ENCODE assay signal across 28 mouse cellular contexts in the genomic region with DNA sequence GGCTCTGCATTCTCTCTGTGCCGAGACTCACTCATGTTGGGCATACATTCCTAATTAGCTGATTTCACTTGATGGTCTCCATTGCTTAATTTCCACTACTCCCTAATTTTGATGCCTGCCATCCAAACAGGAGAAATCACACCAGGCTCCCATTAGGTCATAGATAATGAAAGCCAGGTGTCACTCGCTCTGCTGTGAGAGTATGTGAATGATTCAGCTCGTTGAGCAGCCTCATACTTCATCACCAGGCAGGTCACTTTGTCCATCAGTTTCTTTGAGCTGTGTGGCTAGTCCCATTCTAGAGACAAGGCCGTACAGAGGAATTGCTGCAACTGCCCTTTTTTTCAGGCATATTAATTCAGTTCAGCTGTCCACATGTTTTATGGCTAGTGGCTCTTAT.
A peak's percentile ranks its signal among the peaks of the same experiment; 100 is the strongest.
DNase-seq lines count a peak whose midpoint lies in the region; ATAC-seq lines count a peak whose summit lies in the region.
"Had no signal": no experiment of that assay in that cellular context is flagged by ENCODE, and none has a peak within 500 bp of the region (broad histone marks: within the 10 kb centered on the region; RNA-seq: fewer than 3 reads in every experiment).

No protein-coding gene starts in this region.

- peak; percentile 44 for DNase-seq in embryonic facial prominence, embryonic 11.5 days (ENCODE audit: low spot score)
- DNase-seq in embryonic facial prominence, embryonic 10.5 days (ENCODE audit: low spot score), result no peak
- DNase-seq in neural tube, embryonic 10.5 days (ENCODE audit: extremely low spot score, low spot score), result no peak
- DNase-seq in forelimb bud, embryonic 11.5 days (ENCODE audit: low read depth, low spot score), result peak; percentile 43
- no peak for DNase-seq in liver
- no peak for DNase-seq in Muller cell, postnatal 12 days (ENCODE audit: inconsistent ontology term)
- DNase-seq: adrenal gland, adult 2 months; adrenal gland, postnatal 14 days; cerebellum, adult 11 months; cerebellum, adult 2 months; cerebellum, adult 9-11 months; cerebellum, postnatal 25 days; forebrain, postnatal 0 days; gastrocnemius, postnatal 25 days; heart, adult 18-20 months; heart, postnatal 10 days; heart, postnatal 36 days had no signal

- H3K4me2 ChIP-seq in embryonic facial prominence, embryonic 11.5 days (ENCODE audit: low read depth, low read length), result no peak overlapping the region
- H3K4me2 ChIP-seq in neural tube, embryonic 13.5 days, result no peak overlapping the region
- H3K4me2 ChIP-seq: embryonic facial prominence, embryonic 13.5 days; heart, embryonic 12.5 days; heart, embryonic 15.5 days; hindbrain, embryonic 13.5 days had no signal

- no peak overlapping the region for H3K9ac ChIP-seq in embryonic facial prominence, embryonic 11.5 days (replicated peaks; ENCODE audit: low read length)
- H3K9ac ChIP-seq in neural tube, embryonic 13.5 days, result no peak overlapping the region
- H3K9ac ChIP-seq: embryonic facial prominence, embryonic 13.5 days; forebrain, postnatal 0 days; heart, embryonic 12.5 days; heart, embryonic 15.5 days; hindbrain, embryonic 13.5 days had no signal

- no peaks in the 10 kb centered on the region; the same call in 1 of the 2 replicates for H3K4me1 ChIP-seq in embryonic facial prominence, embryonic 11.5 days (ENCODE audit: control insufficient read depth, insufficient read depth, low read length)
- peaks cover 11% of the 10 kb centered on the region for H3K4me1 ChIP-seq in embryonic facial prominence, embryonic 10.5 days
- peaks cover 28% of the 10 kb centered on the region for H3K4me1 ChIP-seq in neural tube, embryonic 13.5 days (replicated peaks)

- no peak for ATAC-seq in embryonic facial prominence, embryonic 11.5 days (replicated peaks; ENCODE audit: insufficient number of reproducible peaks, low FRiP score, low TSS enrichment, low read depth)
- ATAC-seq in neural tube, embryonic 13.5 days (ENCODE audit: low read depth), result no peak
- ATAC-seq: CD4-positive, CD25-positive, alpha-beta regulatory T cell, adult 4 months; forebrain, embryonic 14.5 days; forebrain, postnatal 0 days; hindbrain, embryonic 16.5 days; intestine, embryonic 16.5 days had no signal

- 42% methylated on average over 4 of the region's 4 CpGs for WGBS in embryonic facial prominence, embryonic 11.5 days
- 55% methylated on average over 4 of the region's 4 CpGs for WGBS in embryonic facial prominence, embryonic 10.5 days
- WGBS in neural tube, embryonic 13.5 days, result 61% methylated on average over 4 of the region's 4 CpGs

- H3K4me3 ChIP-seq in embryonic facial prominence, embryonic 11.5 days (ENCODE audit: low read depth, low read length), result no peak overlapping the region
- H3K4me3 ChIP-seq in embryonic facial prominence, embryonic 10.5 days, result no peak overlapping the region
- H3K4me3 ChIP-seq in neural tube, embryonic 13.5 days, result no peak overlapping the region
- H3K4me3 ChIP-seq: embryonic facial prominence, embryonic 13.5 days; erythroblast, embryonic 14.5 days; heart, embryonic 12.5 days; heart, embryonic 15.5 days; hindbrain, embryonic 10.5 days; hindbrain, embryonic 13.5 days had no signal

- H3K27me3 ChIP-seq in embryonic facial prominence, embryonic 11.5 days (ENCODE audit: control insufficient read depth, insufficient read depth, low read length), result no peaks in the 10 kb centered on the region
- H3K27me3 ChIP-seq in embryonic facial prominence, embryonic 10.5 days (replicated peaks; ENCODE audit: low read depth, poor library complexity, severe bottlenecking), result no peaks in the 10 kb centered on the region
- no peaks in the 10 kb centered on the region for H3K27me3 ChIP-seq in neural tube, embryonic 13.5 days
- H3K27me3 ChIP-seq: embryonic facial prominence, embryonic 13.5 days; heart, embryonic 12.5 days; heart, embryonic 15.5 days; hindbrain, embryonic 13.5 days had no signal

- no peaks in the 10 kb centered on the region for H3K9me3 ChIP-seq in embryonic facial prominence, embryonic 11.5 days (replicated peaks; ENCODE audit: control insufficient read depth, low read length)
- no peaks in the 10 kb centered on the region for H3K9me3 ChIP-seq in embryonic facial prominence, embryonic 10.5 days
- H3K9me3 ChIP-seq in neural tube, embryonic 13.5 days, result no peaks in the 10 kb centered on the region
- H3K9me3 ChIP-seq: embryonic facial prominence, embryonic 13.5 days; heart, embryonic 12.5 days; heart, embryonic 15.5 days; hindbrain, embryonic 10.5 days; hindbrain, embryonic 13.5 days had no signal

- no peaks in the 10 kb centered on the region for H3K36me3 ChIP-seq in embryonic facial prominence, embryonic 11.5 days (replicated peaks; ENCODE audit: control insufficient read depth, insufficient read depth, low read depth, low read length)
- peaks cover 21% of the 10 kb centered on the region for H3K36me3 ChIP-seq in embryonic facial prominence, embryonic 10.5 days (replicated peaks)
- peaks cover 23% of the 10 kb centered on the region for H3K36me3 ChIP-seq in neural tube, embryonic 13.5 days

- H3K27ac ChIP-seq in embryonic facial prominence, embryonic 11.5 days (replicated peaks; ENCODE audit: low read depth, low read length), result no peak overlapping the region
- H3K27ac ChIP-seq in embryonic facial prominence, embryonic 10.5 days (replicated peaks), result no peak overlapping the region
- peak overlapping the region; percentile 81; the same call in 1 of the 2 replicates for H3K27ac ChIP-seq in neural tube, embryonic 13.5 days (replicated peaks)
- H3K27ac ChIP-seq: embryonic facial prominence, embryonic 13.5 days; heart, embryonic 15.5 days; hindbrain, embryonic 10.5 days had no signal

Comparison
In these comparisons a context has a peak if more than half of its experiments do, and no peak if none do; other contexts are left out.
1. DNase-seq: peak in embryonic facial prominence, embryonic 11.5 days (single experiment) and forelimb bud, embryonic 11.5 days (single experiment); none in embryonic facial prominence, embryonic 10.5 days (single experiment), neural tube, embryonic 10.5 days (single experiment), liver (single experiment) and Muller cell, postnatal 12 days (single experiment).